Comparison of ENCODE assay signal across 14 mouse cellular contexts in the genomic region with DNA sequence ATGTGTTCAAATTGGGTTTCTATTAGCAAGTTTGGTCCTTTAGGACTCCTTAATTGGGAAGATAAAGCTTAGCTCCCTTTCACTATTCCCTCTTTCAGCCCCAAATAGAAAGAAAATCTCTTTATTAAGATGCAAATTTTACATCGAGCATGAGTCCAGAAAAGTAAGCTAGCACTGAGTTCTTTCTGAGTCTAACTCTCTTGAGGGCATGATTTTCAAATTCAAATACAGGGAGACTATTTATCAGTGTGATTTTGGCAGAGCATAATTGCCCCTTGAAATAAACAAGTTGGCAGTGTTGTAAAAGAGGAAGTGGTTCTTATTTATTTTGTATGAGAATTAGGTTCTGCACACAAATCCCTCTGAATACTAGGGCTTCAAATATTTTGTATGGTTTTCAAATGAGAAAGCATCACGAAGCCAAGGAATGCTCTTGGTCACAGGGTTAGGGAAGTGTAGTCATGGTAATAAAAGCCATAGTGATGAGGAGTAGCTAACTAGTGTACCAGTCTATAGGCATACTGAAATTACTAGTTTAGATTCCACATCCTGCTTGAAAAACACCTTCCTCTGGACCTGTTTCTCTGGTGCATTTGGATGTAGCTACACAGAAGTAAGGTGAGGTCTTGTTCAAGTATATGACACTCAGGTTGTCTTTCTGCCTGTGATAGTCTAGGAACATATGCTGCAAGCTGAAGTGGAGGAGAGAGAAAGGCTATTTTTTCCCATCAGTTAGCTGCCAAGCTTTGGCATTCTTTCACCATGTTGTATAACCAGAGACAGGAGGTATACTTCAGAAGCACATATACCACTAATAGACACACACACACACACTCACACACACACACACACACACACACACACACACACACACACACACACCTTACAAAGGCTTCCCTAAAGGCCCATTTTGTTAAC. TPM values are rescaled to one million over a fixed set of nuclear protein-coding genes. Genes with fewer than 3 reads are reported as not detected.
DNase-seq lines count a peak whose midpoint lies in the region; TF ChIP-seq lines count a peak whose summit lies in the region.
"Had no signal": no experiment of that assay in that cellular context is flagged by ENCODE, and none has a peak within 500 bp of the region (broad histone marks: within the 10 kb centered on the region; RNA-seq: fewer than 3 reads in every experiment).

No protein-coding gene starts in this region.

- no peak for TF ChIP-seq POLR2A in brain, embryonic 14.5 days (IDR thresholded peaks at IDR 0.05; ENCODE audit: borderline replicate concordance, extremely low read depth, insufficient read depth, insufficient read length, poor library complexity, severe bottlenecking)
- TF ChIP-seq POLR2A in heart, adult 2 months (IDR thresholded peaks at IDR 0.05; ENCODE audit: insufficient read depth, low read depth, low read length), result no peak

- WGBS in heart, adult 2 months, result 53% methylated on average over 2 of the region's 2 CpGs

- H3K27me3 ChIP-seq in heart, adult 2 months (ENCODE audit: control insufficient read depth, insufficient read depth, low read length), result no peaks in the 10 kb centered on the region
- H3K27me3 ChIP-seq: midbrain, embryonic 12.5 days had no signal

- intact Hi-C loops in left cerebral cortex, postnatal 14 days (cut with DNase I), result no loop called here
- intact Hi-C loops in heart, adult 2 months (cut with DNase I), result no loop called here

- no peaks in the 10 kb centered on the region for H3K79me2 ChIP-seq in heart, adult 2 months (replicated peaks; ENCODE audit: control insufficient read depth, insufficient read depth, low read length)

- no peak overlapping the region for H3K9ac ChIP-seq in heart, adult 2 months (ENCODE audit: low read depth, low read length)
- H3K9ac ChIP-seq: liver, embryonic 14.5 days; midbrain, embryonic 12.5 days had no signal

- H3K4me1 ChIP-seq in heart, adult 2 months (ENCODE audit: control insufficient read depth, insufficient read depth, low read length), result no peaks in the 10 kb centered on the region
- H3K4me1 ChIP-seq: limb, embryonic 10.5 days; midbrain, embryonic 12.5 days had no signal

- no peaks in the 10 kb centered on the region for H3K36me3 ChIP-seq in heart, adult 2 months (ENCODE audit: control insufficient read depth, insufficient read depth, low read length)
- H3K36me3 ChIP-seq: G1E; limb, embryonic 10.5 days; midbrain, embryonic 12.5 days had no signal

- H3K4me3 ChIP-seq in heart, adult 2 months, result no peak overlapping the region
- H3K4me3 ChIP-seq: limb, embryonic 10.5 days; midbrain, embryonic 12.5 days had no signal

- peak; percentile 38 to 58 for DNase-seq in frontal cortex, adult 2 months (ENCODE audit: extremely low spot score in 1 of 2, low spot score in 1 of 2)
- DNase-seq in frontal cortex, postnatal 10 days (ENCODE audit: low spot score in 2 of 2), result no peak
- DNase-seq in brain, embryonic 14.5 days (ENCODE audit: low read depth), result peak; percentile 75
- peak; percentile 46 to 55 for DNase-seq in cerebellum, postnatal 10 days
- DNase-seq in left cerebral cortex, postnatal 14 days (ENCODE audit: low spot score in 2 of 2), result peak; percentile 23 to 49
- no peak for DNase-seq in heart, adult 2 months
- DNase-seq in c-Kit-positive CD71-positive TER-119-positive erythroid progenitor cells, embryonic 14.5 days (ENCODE audit: low spot score), result no peak
- DNase-seq: lung, postnatal 14 days; thymus, adult 18-20 months had no signal

- H3K27ac ChIP-seq in heart, adult 2 months, result no peak overlapping the region
- H3K27ac ChIP-seq: limb, embryonic 10.5 days; liver, embryonic 14.5 days; midbrain, embryonic 12.5 days had no signal

- TF ChIP-seq CTCF in brain, embryonic 14.5 days (IDR thresholded peaks at IDR 0.05; ENCODE audit: borderline replicate concordance, extremely low read depth, insufficient read depth, insufficient read length), result no peak
- no peak for TF ChIP-seq CTCF in heart, adult 2 months (IDR thresholded peaks at IDR 0.05)

- no peak for TF ChIP-seq EP300 in heart, adult 2 months (IDR thresholded peaks at IDR 0.05; ENCODE audit: insufficient read depth, low read depth, low read length)

RNA-seq across cellular contexts. Expression of gene Tspan7, which starts 34.6 kb away (rescaled TPM):
- polyA plus RNA-seq in frontal cortex, adult 2 months (2012; rRNA removed), result 1,738 and 1,925 TPM in 2 replicates
- 230 and 262 TPM in 2 replicates for polyA plus RNA-seq in brain, embryonic 14.5 days (2012; rRNA removed)
- 1,000 to 10,000 TPM; 1,196 to 1,293 TPM for total RNA-seq in left cerebral cortex, postnatal 14 days (2021)
- 100 to 1,000 TPM; 120 to 128 TPM for total RNA-seq in heart, adult 2 months (2021)
- 150 and 197 TPM in 2 replicates for polyA plus RNA-seq in heart, adult 2 months (2012; rRNA removed)
- total RNA-seq: granulocyte monocyte progenitor cell, adult 5-6 weeks had no signal
- polyA plus RNA-seq: G1E had no signal

Comparison
In these comparisons a context has a peak if more than half of its experiments do, and no peak if none do; other contexts are left out.
1. DNase-seq: peak in frontal cortex, adult 2 months (2 of 2), brain, embryonic 14.5 days (single experiment), cerebellum, postnatal 10 days (2 of 2) and left cerebral cortex, postnatal 14 days (2 of 2); none in frontal cortex, postnatal 10 days (0 of 2), heart, adult 2 months (0 of 2) and c-Kit-positive CD71-positive TER-119-positive erythroid progenitor cells, embryonic 14.5 days (single experiment).